Mouse (Mus musculus): ENCODE measurements around the gene Chad.

- TF ChIP-seq POLR2A (IDR thresholded peaks at IDR 0.05; ENCODE audit: borderline replicate concordance, control insufficient read depth, low read depth, low read length) (no peak), CTCF (IDR thresholded peaks at IDR 0.05; ENCODE audit: control insufficient read depth, insufficient read depth, low read length) (no peak)
Observed at GRCm38 (mm10) chr11:94543344-94543743, 21.5 kb upstream of the Chad start.

All from bone marrow, adult 2 months (tissue).